Mouse (Mus musculus) thymus, adult 2 months (tissue): ENCODE data around the gene Syngr2.

ENCODE experiments used
- CTCF ChIP-seq: fragments of 200-500 bp; IDR thresholded peaks from 2 replicates; pipeline ENCODE4 v1.5.1; 2012; ENCODE audit warnings: mild to moderate bottlenecking, control low read depth, low read length, moderate library complexity, borderline replicate concordance; ENCODE audit not compliant: control insufficient read depth, poor library complexity, insufficient read depth; ENCODE audit errors: extremely low read depth
- POLR2A ChIP-seq: fragments of 200-500 bp; IDR thresholded peaks from 2 replicates; pipeline ENCODE4 v1.6.1; 2012; ENCODE audit warnings: mild to moderate bottlenecking, low read length, control low read depth, moderate library complexity; ENCODE audit not compliant: control insufficient read depth, poor library complexity, insufficient read depth; ENCODE audit errors: extremely low read depth

DNA sequence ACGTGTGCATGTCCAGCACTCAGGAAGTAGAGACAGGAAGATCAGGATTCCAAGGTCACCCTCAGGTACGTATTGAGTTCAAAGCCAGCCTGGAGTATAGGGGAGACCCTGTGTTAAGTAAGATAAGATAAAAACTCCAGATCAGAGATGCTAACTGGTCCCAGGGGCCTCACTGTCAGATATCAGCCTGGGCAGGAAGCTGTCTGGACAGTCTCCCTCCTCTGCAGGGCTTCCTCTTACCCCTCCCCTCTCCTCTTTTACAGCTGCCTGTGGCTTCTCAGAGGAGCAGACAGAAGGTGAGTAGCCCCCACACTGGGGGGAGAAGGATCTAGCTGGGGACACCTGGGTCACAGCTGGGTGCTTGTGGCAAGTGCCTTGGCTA, 11.3 kb upstream of the Syngr2 start:
- TF ChIP-seq POLR2A: no peak
- no peak for TF ChIP-seq CTCF
